Mouse (Mus musculus) neural tube, embryonic 10.5 days (tissue): ENCODE measurements around the gene Lrrn4cl.
"Not testable (repeated sequence)": the region's sequence is repeated elsewhere in the genome, so short reads cannot be mapped to it uniquely, and the experiment has no call there.

Experiments
- DNase-seq: peaks from one replicate; pipeline ENCODE4 v3.0.0-alpha.2; 2017; ENCODE audit warnings: low spot score; ENCODE audit errors: extremely low spot score

Lrrn4cl gene

GRCm38 (mm10) chr19:8850402-8850901 is at the start of gene Lrrn4cl:
TSS of gene Lrrn4cl (plus strand) at chr19:8850768.
- no peak for DNase-seq

GRCm38 (mm10) chr19:8802130-8802821 is 48.3 kb upstream of the Lrrn4cl start, which contains the start of gene Zbtb3:
TSS of gene Zbtb3 (plus strand) at chr19:8802555.
- peak; percentile 92 for DNase-seq

- no peak for DNase-seq
Measured at GRCm38 (mm10) chr19:8803204-8803780, 47.3 kb upstream of the Lrrn4cl start.

GRCm38 (mm10) chr19:8803879-8804660 is 46.5 kb upstream of the Lrrn4cl start:
- DNase-seq, result no peak

- no peak for DNase-seq
Measured at GRCm38 (mm10) chr19:8806810-8807209, 43.8 kb upstream of the Lrrn4cl start.

- DNase-seq, result no peak
Measured at GRCm38 (mm10) chr19:8815812-8816211, 34.8 kb upstream of the Lrrn4cl start.

- DNase-seq, result no peak
Measured at GRCm38 (mm10) chr19:8817001-8817400, 33.6 kb upstream of the Lrrn4cl start.

- no peak for DNase-seq
Measured at GRCm38 (mm10) chr19:8818301-8818798, 32.2 kb upstream of the Lrrn4cl start.

- DNase-seq, result peak; percentile 93
Measured at GRCm38 (mm10) chr19:8818801-8819595, 31.6 kb upstream of the Lrrn4cl start, which contains the start of gene Ttc9c. TSS of gene Ttc9c (minus strand) at chr19:8819333.

GRCm38 (mm10) chr19:8819596-8820423 is 30.8 kb upstream of the Lrrn4cl start, which contains the start of gene Hnrnpul2:
TSS of gene Hnrnpul2 (plus strand) at chr19:8820010.
- peak; percentile 96 for DNase-seq

- DNase-seq, result peak; percentile 52
Measured at GRCm38 (mm10) chr19:8820424-8820956, 30.1 kb upstream of the Lrrn4cl start.

GRCm38 (mm10) chr19:8821146-8821545 is 29.4 kb upstream of the Lrrn4cl start:
- no peak for DNase-seq

- DNase-seq, result no peak
Measured at GRCm38 (mm10) chr19:8822696-8823095, 27.9 kb upstream of the Lrrn4cl start.

- no peak for DNase-seq
Measured at GRCm38 (mm10) chr19:8829660-8830059, 20.9 kb upstream of the Lrrn4cl start, which contains the start of gene AC129217.1. TSS of gene AC129217.1 (plus strand) at chr19:8829773.

GRCm38 (mm10) chr19:8830664-8831063 is 19.9 kb upstream of the Lrrn4cl start:
- DNase-seq, result no peak

- DNase-seq, result no peak
Measured at GRCm38 (mm10) chr19:8831262-8831661, 19.3 kb upstream of the Lrrn4cl start.

GRCm38 (mm10) chr19:8832971-8833370 is 17.6 kb upstream of the Lrrn4cl start:
- no peak for DNase-seq

GRCm38 (mm10) chr19:8836327-8836726 is 14.2 kb upstream of the Lrrn4cl start:
- not testable (repeated sequence) for DNase-seq

- DNase-seq, result peak; percentile 87
Measured at GRCm38 (mm10) chr19:8837251-8837791, 13.2 kb upstream of the Lrrn4cl start, which contains the start of gene Bscl2. TSS of gene Bscl2 (plus strand) at chr19:8837467.
